Mouse (Mus musculus) spleen, embryonic (tissue): ENCODE measurements around the gene Pithd1.

Experiments
- CTCF ChIA-PET: fragments of 350-600 bp; sonication (Branson Sonifier 250); formaldehyde crosslinking; loops from one replicate; lab custom pipeline; 2022; lab: Charles Lee

The Pithd1 gene

GRCm38 (mm10) chr4:135935502-135935901 lies 51.6 kb downstream of the Pithd1 start:
- CTCF ChIA-PET = no interaction called here

GRCm38 (mm10) chr4:135934708-135935500 lies 52.2 kb downstream of the Pithd1 start:
- CTCF ChIA-PET = no interaction called here

DNA sequence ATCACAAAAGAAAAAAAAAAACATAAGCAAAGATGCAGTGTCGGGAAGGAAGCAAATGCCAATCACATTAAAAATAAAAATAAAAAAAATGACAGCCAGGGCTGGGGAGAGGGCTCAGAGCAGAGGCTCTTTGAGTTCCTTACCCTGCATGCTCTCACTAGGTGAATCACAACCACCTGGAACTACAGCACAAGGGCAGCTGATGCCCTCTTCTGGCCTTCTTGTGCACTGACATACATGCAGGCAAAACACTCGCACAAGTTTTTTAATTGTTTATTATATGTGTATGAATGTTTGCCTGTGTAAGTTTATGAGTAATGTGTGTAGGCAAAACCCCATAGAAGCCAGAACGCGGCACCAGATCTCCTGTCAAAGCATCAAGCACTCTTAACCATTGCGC lies 55.2 kb downstream of the Pithd1 start:
- CTCF ChIA-PET = interaction anchor here (0.7 kb wide), 1 partner anchor 11 kb away, joined by 3 read pairs; the partner anchor contains the start of gene Fuca1

GRCm38 (mm10) chr4:135930239-135930638 lies 56.8 kb downstream of the Pithd1 start:
- CTCF ChIA-PET = interaction anchor here (0.6 to 0.7 kb wide), 2 partner anchors 19 to 640 kb away, joined by 4 to 6 read pairs; no protein-coding TSS in a partner anchor

- CTCF ChIA-PET = interaction anchor here (0.6 to 0.7 kb wide), 2 partner anchors 130 to 640 kb away, joined by 3 to 4 read pairs; no protein-coding TSS in a partner anchor
Measured at GRCm38 (mm10) chr4:135929828-135930227, 57.2 kb downstream of the Pithd1 start.

DNA sequence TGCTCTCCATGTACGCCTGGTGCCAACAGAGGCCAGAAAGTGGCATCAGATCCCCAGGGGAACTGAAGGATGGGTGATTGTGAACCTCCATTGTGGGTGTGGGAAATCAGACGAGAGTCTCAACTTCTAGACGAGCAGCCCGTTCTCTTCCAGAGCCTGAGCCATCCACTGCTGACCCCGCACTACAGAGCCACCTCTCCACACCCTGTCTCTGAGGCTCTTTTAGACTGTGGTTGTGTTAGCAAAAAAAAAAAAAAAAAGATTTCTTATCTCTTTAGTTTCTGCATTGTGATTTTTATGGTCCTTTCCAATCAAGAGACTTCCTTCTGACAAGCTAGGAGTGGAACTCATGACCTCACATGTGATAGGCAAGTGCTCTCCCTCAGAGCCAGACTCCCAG lies 57.7 kb downstream of the Pithd1 start:
- CTCF ChIA-PET = interaction anchor here (0.6 kb wide), 1 partner anchor 130 kb away, joined by 3 read pairs; no protein-coding TSS in a partner anchor

GRCm38 (mm10) chr4:135928376-135928775 lies 58.7 kb downstream of the Pithd1 start:
- CTCF ChIA-PET = no interaction called here

GRCm38 (mm10) chr4:135926861-135927260 lies 60.2 kb downstream of the Pithd1 start:
- CTCF ChIA-PET = interaction anchor here (0.6 kb wide), 1 partner anchor 106 kb away, joined by 5 read pairs; no protein-coding TSS in a partner anchor

GRCm38 (mm10) chr4:135926195-135926808 lies 60.8 kb downstream of the Pithd1 start:
- CTCF ChIA-PET = no interaction called here
